Mouse (Mus musculus): ENCODE measurements around the gene Olfr92. TPM values are rescaled to one million over a fixed set of nuclear protein-coding genes. Genes with fewer than 3 reads are reported as not detected.
"Not testable (repeated sequence)": the region's sequence is repeated elsewhere in the genome, so short reads cannot be mapped to it uniquely, and the experiment has no call there.

Olfr92 gene
- polyA plus RNA-seq (2014; fragmentation: Nextera tagmentation; extraction: Ambion mirVana) = not detected in 2 replicates

DNA sequence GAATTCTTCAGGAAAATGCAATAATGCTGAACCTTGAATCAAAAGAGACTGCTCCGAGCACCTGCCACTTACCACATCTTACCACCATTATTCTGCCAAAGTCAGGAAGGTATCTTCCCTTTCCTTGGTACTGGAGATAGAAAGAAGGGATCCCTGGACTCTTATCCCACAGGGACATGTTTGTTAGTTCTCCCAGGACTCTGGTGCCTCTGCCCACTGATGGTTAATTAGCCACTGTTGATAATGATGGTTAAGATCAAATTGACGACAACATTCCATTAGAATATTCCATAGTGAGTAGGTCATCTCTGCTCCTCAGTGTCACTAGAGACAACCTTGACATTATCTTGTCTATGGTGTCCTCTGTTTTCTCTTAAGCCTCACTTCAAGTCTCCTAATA lies at the start of gene Olfr92:
Olfr92 (minus strand) TSS at position 101 of the 400 bp plus-strand sequence.
- no peaks in the 10 kb centered on the region for H3K4me1 ChIP-seq (ENCODE audit: control insufficient read depth in 2 of 2, insufficient read depth in 2 of 2, low read length in 2 of 2)
- H3K9ac ChIP-seq (ENCODE audit: low read length) = no peak within 1 kb of the TSS
- H3K36me3 ChIP-seq (ENCODE audit: control insufficient read depth, insufficient read depth, low read length) = no peaks in the 10 kb centered on the region
- no peaks in the 10 kb centered on the region for H3K9me3 ChIP-seq (ENCODE audit: control insufficient read depth, low read length)
- no peak for ATAC-seq (ENCODE audit: insufficient number of reproducible peaks, insufficient read depth, low FRiP score, low read depth)
- WGBS = 76% methylated on average over 2 of the region's 2 CpGs
- no peak within 1 kb of the TSS for H3K27ac ChIP-seq (replicated peaks in 1 of 2; ENCODE audit: control insufficient read depth in 1 of 2, insufficient read depth in 1 of 2, low read depth in 2 of 2, low read length in 2 of 2)
- H3K4me2 ChIP-seq (ENCODE audit: low read length) = no peak within 1 kb of the TSS
- no peak within 1 kb of the TSS for H3K4me3 ChIP-seq (ENCODE audit: control insufficient read depth in 1 of 2, insufficient read depth in 1 of 2, low read depth in 1 of 2, low read length in 2 of 2)
- H3K27me3 ChIP-seq (ENCODE audit: control insufficient read depth, insufficient read depth, low read length) = no peaks in the 10 kb centered on the region

DNA sequence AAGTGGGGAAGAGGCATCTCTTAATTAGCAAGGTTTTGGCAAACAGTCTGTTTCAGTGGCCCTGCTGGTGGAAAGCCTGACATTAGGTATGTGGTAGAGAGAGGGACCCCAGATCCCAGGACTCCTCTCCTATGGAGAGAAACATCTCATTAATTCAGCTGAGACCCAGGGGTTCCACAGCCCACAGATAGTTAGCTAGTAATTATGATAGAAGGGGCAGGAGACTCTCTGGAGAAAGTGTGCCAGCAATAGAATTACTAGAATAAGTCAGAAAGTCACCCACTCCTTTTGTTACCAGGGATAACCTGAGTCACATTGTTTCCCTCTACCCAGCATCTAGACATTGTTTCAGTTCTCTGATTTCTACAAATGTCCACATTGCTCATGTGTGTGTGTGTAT lies 41.5 kb upstream of the Olfr92 start, which contains the start of gene Olfr93:
Olfr93 (minus strand) TSS at position 101 of the 400 bp plus-strand sequence.
- no peaks in the 10 kb centered on the region for H3K36me3 ChIP-seq (ENCODE audit: control insufficient read depth, insufficient read depth, low read length)
- no peaks in the 10 kb centered on the region for H3K4me1 ChIP-seq (ENCODE audit: control insufficient read depth in 2 of 2, insufficient read depth in 2 of 2, low read length in 2 of 2)
- no peak within 1 kb of the TSS for H3K27ac ChIP-seq (replicated peaks in 1 of 2; ENCODE audit: control insufficient read depth in 1 of 2, insufficient read depth in 1 of 2, low read depth in 2 of 2, low read length in 2 of 2)
- ATAC-seq (ENCODE audit: insufficient number of reproducible peaks, insufficient read depth, low FRiP score, low read depth) = no peak
- no peaks in the 10 kb centered on the region for H3K27me3 ChIP-seq (ENCODE audit: control insufficient read depth, insufficient read depth, low read length)
- no peak within 1 kb of the TSS for H3K4me2 ChIP-seq (ENCODE audit: low read length)
- H3K9me3 ChIP-seq (ENCODE audit: control insufficient read depth, low read length) = no peaks in the 10 kb centered on the region
- no peak within 1 kb of the TSS for H3K4me3 ChIP-seq (ENCODE audit: control insufficient read depth in 1 of 2, insufficient read depth in 1 of 2, low read depth in 1 of 2, low read length in 2 of 2)
- H3K9ac ChIP-seq (ENCODE audit: low read length) = no peak within 1 kb of the TSS

DNA sequence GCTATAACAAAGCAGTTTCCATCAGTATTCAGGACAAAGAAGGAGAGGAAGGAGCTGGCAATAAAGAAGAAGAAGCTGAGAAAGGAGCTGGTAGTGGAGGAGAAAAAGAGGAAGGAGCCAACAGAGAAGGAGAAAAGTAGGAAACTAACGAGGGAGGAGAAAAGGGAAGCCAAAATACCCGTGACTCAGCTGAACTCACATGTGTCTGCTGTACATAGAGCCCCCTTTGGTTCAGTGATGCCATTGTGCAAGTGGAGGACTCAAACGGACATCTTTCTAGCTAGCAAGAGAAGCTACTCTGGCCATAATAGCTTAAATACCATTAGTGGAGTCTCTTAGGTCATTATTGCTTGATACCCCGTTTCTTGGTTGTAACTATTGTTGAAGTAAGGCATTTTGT lies 11.5 kb upstream of the Olfr92 start:
- 61% methylated on average over 4 of the region's 4 CpGs for WGBS
- H3K9me3 ChIP-seq (ENCODE audit: control insufficient read depth, low read length); H3K36me3 ChIP-seq (ENCODE audit: control insufficient read depth, insufficient read depth, low read length); H3K27me3 ChIP-seq (ENCODE audit: control insufficient read depth, insufficient read depth, low read length); H3K4me3 ChIP-seq (ENCODE audit: control insufficient read depth in 1 of 2, insufficient read depth in 1 of 2, low read depth in 1 of 2, low read length in 2 of 2); ATAC-seq (ENCODE audit: insufficient number of reproducible peaks, insufficient read depth, low FRiP score, low read depth); H3K4me1 ChIP-seq (ENCODE audit: control insufficient read depth in 2 of 2, insufficient read depth in 2 of 2, low read length in 2 of 2); H3K9ac ChIP-seq (ENCODE audit: low read length); H3K4me2 ChIP-seq (ENCODE audit: low read length); H3K27ac ChIP-seq (replicated peaks in 1 of 2; ENCODE audit: control insufficient read depth in 1 of 2, insufficient read depth in 1 of 2, low read depth in 2 of 2, low read length in 2 of 2): not testable (repeated sequence)

DNA sequence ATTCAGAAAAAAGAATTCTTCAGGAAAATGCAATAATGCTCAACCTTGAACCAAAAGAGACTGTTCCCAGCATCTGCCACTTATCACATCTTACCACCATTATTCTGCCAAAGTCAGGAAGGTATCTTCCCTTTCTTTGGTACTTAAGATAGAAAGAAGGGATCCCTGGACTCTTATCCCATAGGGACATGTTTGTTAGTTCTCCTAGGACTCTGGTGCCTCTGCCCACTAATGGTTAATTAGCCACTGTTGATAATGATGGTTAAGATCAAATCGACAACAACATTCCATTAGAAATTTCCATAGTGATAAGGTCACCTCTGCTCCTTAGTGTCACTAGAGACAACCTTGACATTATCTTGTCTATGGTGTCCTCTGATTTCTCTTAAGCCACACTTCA lies 21.7 kb downstream of the Olfr92 start, which contains the start of gene Olfr91:
Olfr91 (minus strand) TSS at position 101 of the 400 bp plus-strand sequence.
- no peak within 1 kb of the TSS for H3K4me2 ChIP-seq (ENCODE audit: low read length)
- no peaks in the 10 kb centered on the region for H3K36me3 ChIP-seq (ENCODE audit: control insufficient read depth, insufficient read depth, low read length)
- no peak within 1 kb of the TSS for H3K4me3 ChIP-seq (ENCODE audit: control insufficient read depth in 1 of 2, insufficient read depth in 1 of 2, low read depth in 1 of 2, low read length in 2 of 2)
- H3K27me3 ChIP-seq (ENCODE audit: control insufficient read depth, insufficient read depth, low read length) = no peaks in the 10 kb centered on the region
- no peak for ATAC-seq (ENCODE audit: insufficient number of reproducible peaks, insufficient read depth, low FRiP score, low read depth)
- 67% methylated on average over 1 of the region's 1 CpGs for WGBS
- no peaks in the 10 kb centered on the region for H3K4me1 ChIP-seq (ENCODE audit: control insufficient read depth in 2 of 2, insufficient read depth in 2 of 2, low read length in 2 of 2)
- H3K27ac ChIP-seq (replicated peaks in 1 of 2; ENCODE audit: control insufficient read depth in 1 of 2, insufficient read depth in 1 of 2, low read depth in 2 of 2, low read length in 2 of 2) = no peak within 1 kb of the TSS
- no peak within 1 kb of the TSS for H3K9ac ChIP-seq (ENCODE audit: low read length)
- no peaks in the 10 kb centered on the region for H3K9me3 ChIP-seq (ENCODE audit: control insufficient read depth, low read length)

DNA sequence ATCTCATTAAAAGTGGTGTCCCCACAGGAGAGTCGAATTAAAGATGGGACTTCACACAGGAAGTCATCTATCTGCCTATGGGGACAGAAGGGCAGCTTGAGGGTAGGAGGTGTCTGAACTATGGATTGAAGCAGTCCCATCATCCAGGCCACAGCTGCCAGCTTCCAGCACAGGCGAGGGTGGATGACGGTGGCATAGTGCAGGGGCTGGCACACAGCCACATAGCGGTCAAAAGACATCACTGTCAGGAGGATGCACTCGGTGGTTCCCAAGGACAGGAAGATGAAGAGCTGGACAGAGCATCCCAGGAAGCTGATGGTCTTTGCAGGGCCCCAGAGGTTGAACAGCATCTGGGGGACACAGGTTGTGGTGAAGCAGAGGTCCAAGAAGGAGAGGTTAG lies 26.6 kb downstream of the Olfr92 start:
- Histone ChIP-seq H3K27ac (replicated peaks in 1 of 2; ENCODE audit: control insufficient read depth in 1 of 2, insufficient read depth in 1 of 2, low read depth in 2 of 2, low read length in 2 of 2) (no peak overlapping the region), H3K9me3 (ENCODE audit: control insufficient read depth, low read length) (no peaks in the 10 kb centered on the region), H3K4me1 (ENCODE audit: control insufficient read depth in 2 of 2, insufficient read depth in 2 of 2, low read length in 2 of 2) (no peaks in the 10 kb centered on the region), H3K9ac (ENCODE audit: low read length) (no peak overlapping the region), H3K4me3 (ENCODE audit: control insufficient read depth in 1 of 2, insufficient read depth in 1 of 2, low read depth in 1 of 2, low read length in 2 of 2) (no peak overlapping the region), H3K4me2 (ENCODE audit: low read length) (no peak overlapping the region), H3K36me3 (ENCODE audit: control insufficient read depth, insufficient read depth, low read length) (no peaks in the 10 kb centered on the region), H3K27me3 (ENCODE audit: control insufficient read depth, insufficient read depth, low read length) (no peaks in the 10 kb centered on the region)
- WGBS = 71% methylated on average over 5 of the region's 5 CpGs
- no peak for ATAC-seq (ENCODE audit: insufficient number of reproducible peaks, insufficient read depth, low FRiP score, low read depth)

DNA sequence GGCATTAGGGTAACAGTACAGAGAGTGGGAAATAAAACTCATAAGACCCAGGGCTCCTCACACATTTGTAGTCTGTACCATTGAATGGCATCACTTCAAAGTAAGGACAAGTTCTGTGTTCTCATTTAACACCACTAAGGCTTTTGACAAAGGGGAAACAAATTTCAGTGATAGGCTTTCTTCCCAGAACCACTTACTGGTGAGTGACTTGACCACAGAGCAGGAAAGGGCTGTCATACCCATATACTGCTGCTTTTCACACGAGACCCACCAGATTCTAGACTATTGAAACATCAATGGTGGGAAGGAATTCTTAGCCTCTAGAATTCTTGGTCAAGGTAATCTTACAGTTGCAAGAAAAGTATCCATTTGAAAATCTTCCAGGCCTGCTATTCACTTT lies 27.7 kb downstream of the Olfr92 start:
- H3K27ac ChIP-seq (replicated peaks in 1 of 2; ENCODE audit: control insufficient read depth in 1 of 2, insufficient read depth in 1 of 2, low read depth in 2 of 2, low read length in 2 of 2) = no peak overlapping the region
- WGBS = 53% methylated on average over 1 of the region's 1 CpGs
- no peaks in the 10 kb centered on the region for H3K9me3 ChIP-seq (ENCODE audit: control insufficient read depth, low read length)
- no peak for ATAC-seq (ENCODE audit: insufficient number of reproducible peaks, insufficient read depth, low FRiP score, low read depth)
- H3K4me3 ChIP-seq (ENCODE audit: control insufficient read depth in 1 of 2, insufficient read depth in 1 of 2, low read depth in 1 of 2, low read length in 2 of 2) = no peak overlapping the region
- H3K9ac ChIP-seq (ENCODE audit: low read length) = no peak overlapping the region
- no peak overlapping the region for H3K4me2 ChIP-seq (ENCODE audit: low read length)
- no peaks in the 10 kb centered on the region for H3K36me3 ChIP-seq (ENCODE audit: control insufficient read depth, insufficient read depth, low read length)
- no peaks in the 10 kb centered on the region for H3K27me3 ChIP-seq (ENCODE audit: control insufficient read depth, insufficient read depth, low read length)
- no peaks in the 10 kb centered on the region for H3K4me1 ChIP-seq (ENCODE audit: control insufficient read depth in 2 of 2, insufficient read depth in 2 of 2, low read length in 2 of 2)

DNA sequence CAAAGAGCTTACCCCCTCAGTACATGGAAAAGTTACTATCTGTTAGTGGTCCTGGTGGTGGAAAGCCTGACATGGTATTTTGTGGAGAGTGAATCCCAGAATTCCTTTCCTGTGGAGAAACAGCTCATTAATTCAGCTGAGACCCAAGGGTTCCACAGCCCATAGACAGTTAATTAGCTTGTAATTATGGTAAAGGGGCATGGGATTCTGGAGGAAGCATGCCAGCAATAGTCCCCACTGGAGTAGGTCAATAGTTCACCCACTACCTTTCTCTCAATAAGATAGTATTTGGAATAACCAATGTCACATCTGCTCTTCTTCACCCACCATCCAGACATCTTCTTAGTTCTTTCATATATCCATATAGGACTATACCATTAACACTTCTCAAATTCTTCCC lies 31.5 kb downstream of the Olfr92 start, which contains the start of gene Olfr90:
Olfr90 (minus strand) TSS at position 101 of the 400 bp plus-strand sequence.
- H3K27ac ChIP-seq (replicated peaks in 1 of 2; ENCODE audit: control insufficient read depth in 1 of 2, insufficient read depth in 1 of 2, low read depth in 2 of 2, low read length in 2 of 2) = no peak within 1 kb of the TSS
- no peak within 1 kb of the TSS for H3K9ac ChIP-seq (ENCODE audit: low read length)
- H3K4me1 ChIP-seq (ENCODE audit: control insufficient read depth in 2 of 2, insufficient read depth in 2 of 2, low read length in 2 of 2) = no peaks in the 10 kb centered on the region
- H3K27me3 ChIP-seq (ENCODE audit: control insufficient read depth, insufficient read depth, low read length) = no peaks in the 10 kb centered on the region
- no peak for ATAC-seq (ENCODE audit: insufficient number of reproducible peaks, insufficient read depth, low FRiP score, low read depth)
- H3K4me3 ChIP-seq (ENCODE audit: control insufficient read depth in 1 of 2, insufficient read depth in 1 of 2, low read depth in 1 of 2, low read length in 2 of 2) = no peak within 1 kb of the TSS
- no peaks in the 10 kb centered on the region for H3K9me3 ChIP-seq (ENCODE audit: control insufficient read depth, low read length)
- no peak within 1 kb of the TSS for H3K4me2 ChIP-seq (ENCODE audit: low read length)
- no peaks in the 10 kb centered on the region for H3K36me3 ChIP-seq (ENCODE audit: control insufficient read depth, insufficient read depth, low read length)

DNA sequence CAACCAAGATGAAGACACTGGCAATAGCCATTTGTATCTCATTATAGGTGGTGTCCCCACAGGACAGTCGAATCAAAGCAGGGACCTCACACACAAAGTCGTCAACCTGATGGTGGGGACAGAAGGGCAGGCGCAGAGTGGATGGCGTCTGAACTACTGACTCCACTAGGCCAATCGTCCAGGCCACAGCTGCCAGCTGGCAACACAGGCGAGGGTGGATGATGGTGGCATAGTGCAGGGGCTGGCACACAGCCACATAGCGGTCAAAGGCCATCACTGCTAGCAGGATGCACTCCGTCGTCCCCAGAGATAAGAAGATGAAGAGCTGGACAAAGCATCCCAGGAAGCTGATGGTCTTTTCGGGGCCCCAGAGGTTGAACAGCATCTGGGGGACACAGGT lies 34.3 kb downstream of the Olfr92 start:
- Histone ChIP-seq H3K9me3 (ENCODE audit: control insufficient read depth, low read length) (no peaks in the 10 kb centered on the region), H3K36me3 (ENCODE audit: control insufficient read depth, insufficient read depth, low read length) (no peaks in the 10 kb centered on the region), H3K9ac (ENCODE audit: low read length) (no peak overlapping the region), H3K4me3 (ENCODE audit: control insufficient read depth in 1 of 2, insufficient read depth in 1 of 2, low read depth in 1 of 2, low read length in 2 of 2) (no peak overlapping the region), H3K4me1 (ENCODE audit: control insufficient read depth in 2 of 2, insufficient read depth in 2 of 2, low read length in 2 of 2) (no peaks in the 10 kb centered on the region; a peak in 1 of 4 replicates), H3K27ac (replicated peaks in 1 of 2; ENCODE audit: control insufficient read depth in 1 of 2, insufficient read depth in 1 of 2, low read depth in 2 of 2, low read length in 2 of 2) (no peak overlapping the region), H3K27me3 (ENCODE audit: control insufficient read depth, insufficient read depth, low read length) (no peaks in the 10 kb centered on the region), H3K4me2 (ENCODE audit: low read length) (no peak overlapping the region)
- ATAC-seq (ENCODE audit: insufficient number of reproducible peaks, insufficient read depth, low FRiP score, low read depth) = no peak
- 59% methylated on average over 10 of the region's 10 CpGs for WGBS

All from heart, embryonic 14.5 days (tissue).